Mouse (Mus musculus) heart, embryonic 16.5 days (tissue): ENCODE results near the gene Irak3. TPM values are rescaled to one million over a fixed set of nuclear protein-coding genes. Genes with fewer than 3 reads are reported as not detected.
A peak's percentile ranks its signal among the peaks of the same experiment; 100 is the strongest.

Experiments
- ATAC-seq: fragments of 200-750 bp; cut with Nextera tagmentation; replicated peaks from 2 replicates; pipeline ENCODE4 v1.8.0; 2017; ENCODE audit warnings: moderate number of reproducible peaks; ENCODE audit not compliant: insufficient read depth, low FRiP score; ENCODE audit errors: extremely low read depth
- H3K27ac ChIP-seq: fragments of 300-500 bp; sonication (generic); 2 replicates; pipeline ENCODE4 v1.5.1; 2014; ENCODE audit warnings: mild to moderate bottlenecking, low read length, control low read depth, moderate library complexity
- H3K27me3 ChIP-seq: fragments of 300-500 bp; sonication (generic); 2 replicates; pipeline ENCODE4 v1.6.1; 2014; ENCODE audit warnings: low read length, mixed read lengths; ENCODE audit not compliant: control insufficient read depth, insufficient read depth
- H3K36me3 ChIP-seq: fragments of 300-500 bp; sonication (generic); 2 replicates; pipeline ENCODE4 v1.6.1; 2014; ENCODE audit not compliant: control insufficient read depth, insufficient read depth
- H3K4me1 ChIP-seq: fragments of 300-500 bp; sonication (generic); 2 replicates; pipeline ENCODE4 v1.6.1; 2014; ENCODE audit warnings: low read length, mixed read lengths; ENCODE audit not compliant: control insufficient read depth, insufficient read depth
- H3K4me2 ChIP-seq: fragments of 300-500 bp; sonication (generic); 2 replicates; pipeline ENCODE4 v1.6.1; 2014; ENCODE audit warnings: low read depth, mild to moderate bottlenecking, control low read depth, low read length
- H3K4me3 ChIP-seq: fragments of 300-500 bp; sonication (generic); 2 replicates; pipeline ENCODE4 v1.5.1; 2014; ENCODE audit warnings: mild to moderate bottlenecking, control low read depth, low read length
- H3K9ac ChIP-seq: fragments of 300-500 bp; sonication (generic); 2 replicates; pipeline ENCODE4 v1.6.1; 2014; ENCODE audit warnings: low read length, control low read depth
- H3K9me3 ChIP-seq: fragments of 300-500 bp; sonication (generic); replicated peaks from 2 replicates; pipeline ENCODE4 v1.6.1; 2016; ENCODE audit warnings: low read length; ENCODE audit not compliant: control insufficient read depth
- WGBS: fragments of 180-500 bp; shearing (Covaris S2); extraction: QIAGEN DNeasy Blood & Tissue Kit; methylation state at CpG from one replicate; pipeline ENCODE4 v1.1.7; 2014; 5-methylcytosine and 5-hydroxymethylcytosine counted together
- polyA plus RNA-seq: library from polyadenylated mRNA; unstranded; fragments of >200 nt; fragmentation: Nextera tagmentation; extraction: Ambion mirVana; gene quantifications from 2 replicates; pipeline ENCODE4 v1.2.1, GENCODE M21; 2015

The Irak3 gene
- polyA plus RNA-seq, 1 experiment from 2014 or later, result 0.91 TPM

- no peak overlapping the region for H3K27ac ChIP-seq
- H3K4me3 ChIP-seq, result no peak overlapping the region
- no peaks in the 10 kb centered on the region for H3K4me1 ChIP-seq
- WGBS, result 84% methylated on average over 8 of the region's 8 CpGs
- ATAC-seq, result no peak
- H3K9me3 ChIP-seq, result no peaks in the 10 kb centered on the region
- H3K36me3 ChIP-seq, result no peaks in the 10 kb centered on the region
- H3K9ac ChIP-seq, result no peak overlapping the region
- no peak overlapping the region for H3K4me2 ChIP-seq
- no peaks in the 10 kb centered on the region for H3K27me3 ChIP-seq
These were observed 8.7 kb downstream of the Irak3 start for GRCm38 (mm10) chr10:120193255-120193654.

GRCm38 (mm10) chr10:120192278-120192677, 9.7 kb downstream of the Irak3 start:
- Histone ChIP-seq H3K4me3 (no peak overlapping the region), H3K4me2 (no peak overlapping the region), H3K4me1 (no peaks in the 10 kb centered on the region), H3K9me3 (no peaks in the 10 kb centered on the region), H3K27ac (no peak overlapping the region), H3K36me3 (no peaks in the 10 kb centered on the region), H3K9ac (no peak overlapping the region), H3K27me3 (no peaks in the 10 kb centered on the region)
- WGBS, result 84% methylated on average over 4 of the region's 4 CpGs
- no peak for ATAC-seq

GRCm38 (mm10) chr10:120191165-120191564, 10.8 kb downstream of the Irak3 start:
- H3K4me1 ChIP-seq, result no peaks in the 10 kb centered on the region
- no peak for ATAC-seq
- 82% methylated on average over 6 of the region's 6 CpGs for WGBS

GRCm38 (mm10) chr10:120189782-120190181, 12.1 kb downstream of the Irak3 start:
- Histone ChIP-seq H3K27ac (0 out of 2 replicates have a peak overlapping the region, but pooled peaks have one; percentile 7), H3K4me2 (no peak overlapping the region), H3K36me3 (no peaks in the 10 kb centered on the region), H3K4me1 (no peaks in the 10 kb centered on the region), H3K27me3 (no peaks in the 10 kb centered on the region), H3K9me3 (peaks cover 2% of the 10 kb centered on the region; the same call in 1 of the 2 replicates), H3K9ac (no peak overlapping the region), H3K4me3 (no peak overlapping the region)
- no peak for ATAC-seq
- WGBS, result 33% methylated on average over 6 of the region's 6 CpGs

More at GRCm38 (mm10) chr10:120191165-120191564, 10.8 kb downstream of the Irak3 start:
- H3K4me3 ChIP-seq, result no peak overlapping the region
- peaks cover under 1% of the 10 kb centered on the region; the same call in 1 of the 2 replicates for H3K9me3 ChIP-seq
- H3K9ac ChIP-seq, result no peak overlapping the region
- H3K27me3 ChIP-seq, result no peaks in the 10 kb centered on the region
- H3K27ac ChIP-seq, result no peak overlapping the region
- no peaks in the 10 kb centered on the region for H3K36me3 ChIP-seq
- no peak overlapping the region for H3K4me2 ChIP-seq

DNA sequence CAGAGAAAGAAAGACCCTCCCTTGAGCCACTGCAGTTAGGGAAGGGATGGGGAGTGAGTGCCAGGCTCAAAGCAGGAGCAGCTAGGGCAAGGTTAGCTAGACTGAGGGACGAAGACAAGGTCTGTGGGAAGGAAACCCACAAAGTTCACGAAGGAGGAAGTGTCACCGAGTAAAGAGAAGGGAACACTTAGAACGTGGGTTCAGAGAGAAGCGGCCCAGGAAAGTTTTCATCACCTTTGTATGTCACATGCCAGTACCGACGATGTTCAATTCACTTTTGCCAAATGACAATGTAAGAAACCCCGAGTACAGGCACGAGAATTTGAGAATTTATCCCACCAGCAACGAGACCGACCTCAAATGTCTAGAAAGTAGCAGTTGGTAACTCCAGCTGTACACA, 12.7 kb downstream of the Irak3 start:
- 59% methylated on average over 11 of the region's 11 CpGs for WGBS
- H3K27ac ChIP-seq, result 0 out of 2 replicates have a peak overlapping the region, but pooled peaks have one; percentile 7
- ATAC-seq, result no peak

DNA sequence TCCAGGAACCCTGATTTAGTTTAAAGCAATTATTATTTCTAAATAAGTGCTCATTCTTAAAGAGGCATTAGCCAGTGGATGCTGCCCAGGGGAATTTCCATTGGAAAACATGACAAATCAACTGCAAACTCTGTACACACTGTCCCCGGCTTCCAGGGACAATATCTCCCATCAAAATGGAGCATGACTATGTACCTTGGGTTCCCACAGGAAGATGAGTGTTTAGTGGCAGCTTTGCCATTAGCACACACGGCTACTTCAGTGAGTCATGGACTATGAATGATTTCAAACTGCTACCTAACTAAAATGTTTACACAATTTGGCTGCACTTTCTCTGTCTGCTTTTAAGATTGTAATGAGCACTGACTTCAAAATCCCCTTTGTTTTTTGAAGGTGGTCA, 13.4 kb downstream of the Irak3 start:
- H3K9me3 ChIP-seq, result peaks cover 2% of the 10 kb centered on the region; the same call in 1 of the 2 replicates
- no peak overlapping the region for H3K9ac ChIP-seq
- H3K4me2 ChIP-seq, result no peak overlapping the region
- 51% methylated on average over 2 of the region's 2 CpGs for WGBS
- no peak overlapping the region for H3K4me3 ChIP-seq
- no peak for ATAC-seq
- H3K27me3 ChIP-seq, result no peaks in the 10 kb centered on the region
- no peak overlapping the region for H3K27ac ChIP-seq
- no peaks in the 10 kb centered on the region for H3K36me3 ChIP-seq
- H3K4me1 ChIP-seq, result no peaks in the 10 kb centered on the region

More for the DNA sequence above, 12.7 kb downstream of the Irak3 start:
- H3K27me3 ChIP-seq, result no peaks in the 10 kb centered on the region
- no peaks in the 10 kb centered on the region for H3K4me1 ChIP-seq
- peaks cover 2% of the 10 kb centered on the region; the same call in 1 of the 2 replicates for H3K9me3 ChIP-seq
- H3K4me3 ChIP-seq, result no peak overlapping the region
- H3K9ac ChIP-seq, result no peak overlapping the region
- no peak overlapping the region for H3K4me2 ChIP-seq
- no peaks in the 10 kb centered on the region for H3K36me3 ChIP-seq

DNA sequence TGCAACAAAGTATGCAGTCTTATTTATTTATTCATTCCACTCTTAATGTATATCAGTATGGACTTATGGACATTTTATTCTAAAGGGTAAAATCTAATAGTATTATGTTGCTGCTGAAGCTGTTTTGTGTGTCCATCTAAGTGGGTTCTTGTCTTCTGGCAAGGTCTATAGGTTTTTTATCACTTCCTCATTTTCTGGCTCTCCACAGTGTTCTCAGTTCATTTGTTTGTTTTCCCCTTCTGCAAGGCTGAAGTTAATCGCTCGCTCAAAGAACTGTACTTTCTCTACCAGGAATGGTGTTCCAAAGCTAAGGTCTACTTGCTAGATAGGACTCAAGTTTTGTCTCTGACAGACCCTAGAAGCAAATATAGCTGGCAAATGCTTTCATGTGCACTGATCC, 18.6 kb downstream of the Irak3 start:
- no peak for ATAC-seq
- Histone ChIP-seq H3K27ac (no peak overlapping the region), H3K27me3 (no peaks in the 10 kb centered on the region), H3K9me3 (peaks cover 5% of the 10 kb centered on the region; the same call in 1 of the 2 replicates), H3K4me3 (no peak overlapping the region), H3K4me2 (no peak overlapping the region), H3K4me1 (no peaks in the 10 kb centered on the region), H3K36me3 (no peaks in the 10 kb centered on the region), H3K9ac (no peak overlapping the region)
- WGBS, result 73% methylated on average over 2 of the region's 2 CpGs

DNA sequence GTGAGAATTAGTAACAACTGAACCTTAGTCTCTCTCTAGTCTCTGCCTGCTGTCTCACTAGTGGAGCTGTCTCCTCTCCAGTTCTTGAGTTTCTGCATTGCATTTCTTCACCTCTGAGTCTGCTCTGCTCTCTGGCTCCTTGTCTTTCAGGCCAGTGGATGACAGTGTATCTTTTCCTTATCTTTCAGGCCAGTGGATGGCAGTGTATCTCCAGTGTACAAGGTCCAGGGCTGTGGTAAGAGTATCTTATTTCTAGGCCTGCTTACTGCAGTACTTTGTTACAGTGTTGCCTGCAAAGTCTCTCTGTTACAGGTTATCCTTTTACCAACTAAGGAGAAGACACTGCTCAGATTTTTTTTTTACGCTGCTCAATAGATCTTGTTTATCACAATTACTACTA, 19.0 kb downstream of the Irak3 start:
- no peaks in the 10 kb centered on the region for H3K36me3 ChIP-seq
- H3K27ac ChIP-seq, result no peak overlapping the region
- H3K4me2 ChIP-seq, result no peak overlapping the region
- 79% methylated on average over 1 of the region's 1 CpGs for WGBS
- H3K27me3 ChIP-seq, result no peaks in the 10 kb centered on the region
- no peak overlapping the region for H3K9ac ChIP-seq
- no peak overlapping the region for H3K4me3 ChIP-seq
- H3K4me1 ChIP-seq, result no peaks in the 10 kb centered on the region
- peaks cover 5% of the 10 kb centered on the region; the same call in 1 of the 2 replicates for H3K9me3 ChIP-seq
- no peak for ATAC-seq

DNA sequence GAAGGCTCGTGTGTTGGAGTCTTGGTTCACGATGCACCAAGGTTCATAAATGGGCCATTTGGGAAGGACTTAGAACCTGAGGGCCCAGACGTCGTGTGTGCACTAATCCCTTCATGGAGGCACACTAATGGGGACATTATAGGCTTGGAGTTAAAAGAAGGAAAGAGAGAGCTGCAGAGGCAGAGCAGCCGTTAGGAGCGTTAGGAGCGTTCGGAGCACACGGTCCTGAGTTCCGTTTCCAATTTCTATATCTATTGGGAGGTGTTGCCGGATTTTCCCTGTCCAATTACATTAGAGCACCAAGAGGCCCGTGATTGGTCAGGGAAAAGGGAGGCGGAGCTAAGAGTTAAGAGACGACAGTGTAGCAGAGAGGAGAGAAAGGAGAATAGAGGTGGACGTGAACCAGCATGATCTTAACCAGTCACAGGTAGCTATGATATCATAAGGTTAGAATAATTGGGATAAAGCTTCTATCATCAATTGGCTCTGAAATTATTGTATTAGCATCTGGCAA, 27.7 kb downstream of the Irak3 start:
- H3K4me2 ChIP-seq, result no peak overlapping the region
- no peak for ATAC-seq
- no peaks in the 10 kb centered on the region for H3K4me1 ChIP-seq
- H3K9me3 ChIP-seq, result no peaks in the 10 kb centered on the region
- WGBS, result 79% methylated on average over 15 of the region's 15 CpGs
- H3K4me3 ChIP-seq, result no peak overlapping the region
- no peak overlapping the region for H3K9ac ChIP-seq
- H3K27ac ChIP-seq, result no peak overlapping the region
- H3K27me3 ChIP-seq, result no peaks in the 10 kb centered on the region
- H3K36me3 ChIP-seq, result no peaks in the 10 kb centered on the region
